Mouse (Mus musculus): ENCODE measurements around the gene Rgl1. TPM values are rescaled to one million over a fixed set of nuclear protein-coding genes. Genes with fewer than 3 reads are reported as not detected.
"Not testable (repeated sequence)": the region's sequence is repeated elsewhere in the genome, so short reads cannot be mapped to it uniquely, and the experiment has no call there.

The Rgl1 gene
- polyA plus RNA-seq, 1 experiment from 2014 or later: 26.3 TPM

- H3K4me3 ChIP-seq (ENCODE audit: low read depth, low read length): no peak overlapping the region
- no peak overlapping the region for H3K27ac ChIP-seq (ENCODE audit: low read depth, low read length)
- H3K27me3 ChIP-seq (replicated peaks; ENCODE audit: control insufficient read depth, insufficient read depth, low read length): no peaks in the 10 kb centered on the region
- DNase-seq (ENCODE audit: low spot score): no peak
- no peaks in the 10 kb centered on the region for H3K36me3 ChIP-seq (ENCODE audit: control insufficient read depth, insufficient read depth, low read length)
- no peaks in the 10 kb centered on the region for H3K9me3 ChIP-seq (ENCODE audit: control insufficient read depth, low read length)
- H3K4me2 ChIP-seq: no peak overlapping the region
- no peak for ATAC-seq (replicated peaks; ENCODE audit: low FRiP score)
- H3K4me1 ChIP-seq (replicated peaks; ENCODE audit: control insufficient read depth, insufficient read depth, low read length): no peaks in the 10 kb centered on the region
- 70% methylated on average over 8 of the region's 8 CpGs for WGBS
- H3K9ac ChIP-seq (ENCODE audit: low read depth, low read length): no peak overlapping the region
These were observed 96.5 kb downstream of the Rgl1 start for GRCm38 (mm10) chr1:152669446-152670180.

- no peaks in the 10 kb centered on the region for H3K9me3 ChIP-seq (ENCODE audit: control insufficient read depth, low read length)
- H3K9ac ChIP-seq (ENCODE audit: low read depth, low read length): no peak overlapping the region
- H3K4me3 ChIP-seq (ENCODE audit: low read depth, low read length): no peak overlapping the region
- DNase-seq (ENCODE audit: low spot score) (no peak), ATAC-seq (replicated peaks; ENCODE audit: low FRiP score) (no peak)
- 87% methylated on average over 7 of the region's 7 CpGs for WGBS
- H3K27me3 ChIP-seq (replicated peaks; ENCODE audit: control insufficient read depth, insufficient read depth, low read length): no peaks in the 10 kb centered on the region
- no peak overlapping the region for H3K27ac ChIP-seq (ENCODE audit: low read depth, low read length)
- H3K36me3 ChIP-seq (ENCODE audit: control insufficient read depth, insufficient read depth, low read length): no peaks in the 10 kb centered on the region
- H3K4me1 ChIP-seq (replicated peaks; ENCODE audit: control insufficient read depth, insufficient read depth, low read length): no peaks in the 10 kb centered on the region
- no peak overlapping the region for H3K4me2 ChIP-seq
These were observed 105.7 kb downstream of the Rgl1 start for GRCm38 (mm10) chr1:152660436-152660835.

- no peak for DNase-seq (ENCODE audit: low spot score)
- no peak overlapping the region for H3K4me3 ChIP-seq (ENCODE audit: low read depth, low read length)
- no peak overlapping the region for H3K4me2 ChIP-seq
- no peaks in the 10 kb centered on the region for H3K36me3 ChIP-seq (ENCODE audit: control insufficient read depth, insufficient read depth, low read length)
- H3K27ac ChIP-seq (ENCODE audit: low read depth, low read length): no peak overlapping the region
- ATAC-seq (replicated peaks; ENCODE audit: low FRiP score): no peak
- no peaks in the 10 kb centered on the region for H3K9me3 ChIP-seq (ENCODE audit: control insufficient read depth, low read length)
- 88% methylated on average over 4 of the region's 4 CpGs for WGBS
- no peaks in the 10 kb centered on the region for H3K4me1 ChIP-seq (replicated peaks; ENCODE audit: control insufficient read depth, insufficient read depth, low read length)
- H3K27me3 ChIP-seq (replicated peaks; ENCODE audit: control insufficient read depth, insufficient read depth, low read length): no peaks in the 10 kb centered on the region
- no peak overlapping the region for H3K9ac ChIP-seq (ENCODE audit: low read depth, low read length)
These were observed 106.2 kb downstream of the Rgl1 start for GRCm38 (mm10) chr1:152659961-152660360.

GRCm38 (mm10) chr1:152656601-152657000, 109.5 kb downstream of the Rgl1 start:
- Histone ChIP-seq H3K36me3 (ENCODE audit: control insufficient read depth, insufficient read depth, low read length) (no peaks in the 10 kb centered on the region), H3K4me2 (no peak overlapping the region), H3K27me3 (replicated peaks; ENCODE audit: control insufficient read depth, insufficient read depth, low read length) (no peaks in the 10 kb centered on the region), H3K4me3 (ENCODE audit: low read depth, low read length) (no peak overlapping the region), H3K4me1 (replicated peaks; ENCODE audit: control insufficient read depth, insufficient read depth, low read length) (no peaks in the 10 kb centered on the region), H3K9me3 (ENCODE audit: control insufficient read depth, low read length) (no peaks in the 10 kb centered on the region), H3K27ac (ENCODE audit: low read depth, low read length) (no peak overlapping the region), H3K9ac (ENCODE audit: low read depth, low read length) (no peak overlapping the region)
- no peak for ATAC-seq (replicated peaks; ENCODE audit: low FRiP score)
- no peak for DNase-seq (ENCODE audit: low spot score)
- WGBS: 80% methylated on average over 6 of the region's 6 CpGs

- Histone ChIP-seq H3K9me3 (ENCODE audit: control insufficient read depth, low read length) (no peaks in the 10 kb centered on the region), H3K4me3 (ENCODE audit: low read depth, low read length) (no peak overlapping the region), H3K27ac (ENCODE audit: low read depth, low read length) (no peak overlapping the region), H3K27me3 (replicated peaks; ENCODE audit: control insufficient read depth, insufficient read depth, low read length) (no peaks in the 10 kb centered on the region), H3K4me2 (no peak overlapping the region), H3K4me1 (replicated peaks; ENCODE audit: control insufficient read depth, insufficient read depth, low read length) (no peaks in the 10 kb centered on the region), H3K9ac (ENCODE audit: low read depth, low read length) (no peak overlapping the region), H3K36me3 (ENCODE audit: control insufficient read depth, insufficient read depth, low read length) (no peaks in the 10 kb centered on the region)
- no peak for DNase-seq (ENCODE audit: low spot score)
- ATAC-seq (replicated peaks; ENCODE audit: low FRiP score): no peak
- 90% methylated on average over 6 of the region's 6 CpGs for WGBS
These were observed 111.3 kb downstream of the Rgl1 start for GRCm38 (mm10) chr1:152654851-152655250.

- DNase-seq (ENCODE audit: low spot score): no peak
- no peak overlapping the region for H3K4me2 ChIP-seq
These were observed 114.7 kb downstream of the Rgl1 start for GRCm38 (mm10) chr1:152651495-152651874.

GRCm38 (mm10) chr1:152650856-152651494, 115.2 kb downstream of the Rgl1 start:
- Histone ChIP-seq H3K4me1 (replicated peaks; ENCODE audit: control insufficient read depth, insufficient read depth, low read length) (no peaks in the 10 kb centered on the region), H3K9ac (ENCODE audit: low read depth, low read length) (no peak overlapping the region), H3K27ac (ENCODE audit: low read depth, low read length) (no peak overlapping the region), H3K27me3 (replicated peaks; ENCODE audit: control insufficient read depth, insufficient read depth, low read length) (no peaks in the 10 kb centered on the region), H3K4me2 (no peak overlapping the region), H3K4me3 (ENCODE audit: low read depth, low read length) (no peak overlapping the region), H3K36me3 (ENCODE audit: control insufficient read depth, insufficient read depth, low read length) (no peaks in the 10 kb centered on the region), H3K9me3 (ENCODE audit: control insufficient read depth, low read length) (no peaks in the 10 kb centered on the region)
- DNase-seq (ENCODE audit: low spot score): no peak
- no peak for ATAC-seq (replicated peaks; ENCODE audit: low FRiP score)
- WGBS: 84% methylated on average over 6 of the region's 6 CpGs

More at GRCm38 (mm10) chr1:152651495-152651874, 114.7 kb downstream of the Rgl1 start:
- Histone ChIP-seq H3K4me3 (ENCODE audit: low read depth, low read length) (no peak overlapping the region), H3K36me3 (ENCODE audit: control insufficient read depth, insufficient read depth, low read length) (no peaks in the 10 kb centered on the region), H3K27me3 (replicated peaks; ENCODE audit: control insufficient read depth, insufficient read depth, low read length) (no peaks in the 10 kb centered on the region), H3K9me3 (ENCODE audit: control insufficient read depth, low read length) (no peaks in the 10 kb centered on the region), H3K27ac (ENCODE audit: low read depth, low read length) (no peak overlapping the region), H3K9ac (ENCODE audit: low read depth, low read length) (no peak overlapping the region), H3K4me1 (replicated peaks; ENCODE audit: control insufficient read depth, insufficient read depth, low read length) (no peaks in the 10 kb centered on the region)
- 71% methylated on average over 1 of the region's 1 CpGs for WGBS
- no peak for ATAC-seq (replicated peaks; ENCODE audit: low FRiP score)

GRCm38 (mm10) chr1:152648052-152648451, 118.1 kb downstream of the Rgl1 start:
- H3K27me3 ChIP-seq (replicated peaks; ENCODE audit: control insufficient read depth, insufficient read depth, low read length): no peaks in the 10 kb centered on the region
- DNase-seq (ENCODE audit: low spot score): no peak
- ATAC-seq (replicated peaks; ENCODE audit: low FRiP score): no peak

GRCm38 (mm10) chr1:152642207-152642606, 123.9 kb downstream of the Rgl1 start:
- H3K4me1 ChIP-seq (replicated peaks; ENCODE audit: control insufficient read depth, insufficient read depth, low read length); H3K27me3 ChIP-seq (replicated peaks; ENCODE audit: control insufficient read depth, insufficient read depth, low read length); ATAC-seq (replicated peaks; ENCODE audit: low FRiP score): not testable (repeated sequence)

More at GRCm38 (mm10) chr1:152648052-152648451, 118.1 kb downstream of the Rgl1 start:
- H3K4me1 ChIP-seq (replicated peaks; ENCODE audit: control insufficient read depth, insufficient read depth, low read length): no peaks in the 10 kb centered on the region
- H3K4me3 ChIP-seq (ENCODE audit: low read depth, low read length): no peak overlapping the region
- H3K9me3 ChIP-seq (ENCODE audit: control insufficient read depth, low read length): no peaks in the 10 kb centered on the region
- no peak overlapping the region for H3K27ac ChIP-seq (ENCODE audit: low read depth, low read length)
- no peak overlapping the region for H3K9ac ChIP-seq (ENCODE audit: low read depth, low read length)
- WGBS: 73% methylated on average over 5 of the region's 5 CpGs
- no peaks in the 10 kb centered on the region for H3K36me3 ChIP-seq (ENCODE audit: control insufficient read depth, insufficient read depth, low read length)
- no peak overlapping the region for H3K4me2 ChIP-seq

More at GRCm38 (mm10) chr1:152642207-152642606, 123.9 kb downstream of the Rgl1 start:
- H3K4me2 ChIP-seq; DNase-seq (ENCODE audit: low spot score); H3K9me3 ChIP-seq (ENCODE audit: control insufficient read depth, low read length); H3K27ac ChIP-seq (ENCODE audit: low read depth, low read length); H3K4me3 ChIP-seq (ENCODE audit: low read depth, low read length); H3K36me3 ChIP-seq (ENCODE audit: control insufficient read depth, insufficient read depth, low read length); H3K9ac ChIP-seq (ENCODE audit: low read depth, low read length): not testable (repeated sequence)
- WGBS: 81% methylated on average over 10 of the region's 10 CpGs
